Mouse (Mus musculus): ENCODE results near the gene Pgr. TPM values are rescaled to one million over a fixed set of nuclear protein-coding genes. Genes with fewer than 3 reads are reported as not detected.

Pgr gene
- not detected for polyA plus RNA-seq (2014; fragmentation: Illumina TruSeq; extraction: RNeasy Lipid Tissue Mini Kit (QIAGEN cat#74804); ENCODE audit: low read depth, low replicate concordance)

DNA sequence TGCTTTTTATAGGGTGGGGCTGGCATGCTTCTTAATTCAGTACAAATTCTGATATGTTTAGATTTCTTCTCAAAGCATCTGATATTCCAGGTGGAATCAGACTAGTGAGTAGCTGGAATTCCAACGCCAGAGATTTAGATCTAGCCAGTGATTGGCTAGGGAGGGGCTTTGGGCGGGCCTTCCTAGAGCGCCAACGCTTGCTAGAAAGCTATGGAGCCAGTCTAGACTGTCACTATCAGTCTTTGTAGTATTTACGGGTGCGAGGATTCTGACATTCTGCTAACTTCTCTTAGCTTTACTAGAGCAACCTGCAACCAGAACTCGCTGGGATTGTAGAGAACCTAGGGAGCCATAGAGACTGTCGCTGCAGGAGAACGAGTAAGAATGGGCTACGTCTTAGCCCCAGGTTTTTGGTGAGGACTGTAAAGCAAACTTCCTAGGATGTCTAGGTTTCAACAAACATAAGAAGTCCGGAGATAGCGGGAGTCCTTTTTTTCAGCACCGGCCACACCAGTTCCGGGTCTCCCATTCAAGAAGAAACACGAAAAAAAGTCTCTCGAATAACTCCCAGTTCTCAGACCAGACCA, at the start of gene Pgr:
Gene Pgr, plus strand, starts transcription at position 218 of the 587 bp plus-strand sequence.

DNA sequence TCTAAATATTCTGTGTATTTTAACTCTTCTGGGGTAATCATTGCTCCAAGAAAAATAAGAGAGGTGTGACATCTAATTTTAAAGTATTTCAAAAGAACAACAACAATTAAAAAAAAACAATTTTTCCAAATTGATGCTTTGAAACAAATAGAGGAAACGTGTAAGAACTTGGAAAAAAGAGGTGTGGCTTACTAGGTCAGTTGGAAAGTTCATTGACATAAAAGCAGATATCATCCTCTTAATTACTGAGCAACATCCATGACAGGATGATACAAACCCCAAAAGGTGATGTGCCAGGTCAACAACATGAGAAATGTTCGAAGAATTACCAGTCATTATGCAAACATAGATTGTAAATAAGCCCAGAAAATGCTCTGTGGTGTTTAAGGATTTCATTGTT, 71.9 kb downstream of the Pgr start, which contains the start of gene Gm16485:
Gene Gm16485, plus strand, starts transcription at position 301 of the 400 bp plus-strand sequence.

Other genes starting within 250 kb of the Pgr start
- not detected for gene Gm16485, start 72.0 kb downstream of the Pgr start, polyA plus RNA-seq (2014; fragmentation: Illumina TruSeq; extraction: RNeasy Lipid Tissue Mini Kit (QIAGEN cat#74804); ENCODE audit: low read depth, low replicate concordance)